Mouse (Mus musculus): ENCODE measurements around the gene Pck2. TPM values are rescaled to one million over a fixed set of nuclear protein-coding genes. Genes with fewer than 3 reads are reported as not detected.

Gene Pck2
- polyA plus RNA-seq, 1 experiment from 2014 or later: 20.4 TPM

DNA sequence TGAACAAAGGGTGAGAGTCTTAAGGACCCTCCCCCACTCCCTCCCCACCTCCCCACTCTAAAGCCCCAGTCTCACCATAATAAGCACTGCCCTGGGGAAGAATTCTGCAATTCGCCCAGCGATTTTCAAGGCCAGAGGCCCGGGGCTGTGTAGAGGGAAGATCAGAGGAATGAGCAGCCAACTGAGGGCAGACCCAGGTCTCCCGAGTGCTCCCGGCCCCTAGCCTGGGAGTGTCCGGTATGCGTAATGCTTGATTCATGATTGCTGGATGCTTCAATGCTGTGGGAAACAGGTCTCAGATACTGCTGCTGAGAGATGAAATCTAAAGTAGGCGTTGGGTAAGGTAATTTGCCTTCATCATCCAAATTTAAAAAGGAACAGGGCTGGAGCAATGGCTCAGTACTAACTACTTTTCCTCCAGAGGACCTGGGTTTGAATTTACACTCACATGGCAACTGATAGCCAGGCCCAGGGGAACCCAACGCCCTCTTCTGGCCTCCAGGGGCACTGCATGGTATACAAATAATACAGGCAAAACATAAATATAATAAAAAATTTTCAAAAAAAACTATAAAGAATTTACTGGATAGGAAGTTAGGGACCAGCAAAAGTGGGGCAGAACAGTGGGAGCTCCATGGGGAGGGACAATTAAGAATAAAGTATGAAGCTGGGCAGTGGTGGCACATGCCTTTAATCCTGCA lies 42.1 kb downstream of the Pck2 start:
- WGBS: 78% methylated on average over 9 of the region's 9 CpGs
- Histone ChIP-seq H3K27ac (replicated peaks; ENCODE audit: low read depth, low read length) (no peak overlapping the region), H3K9me3 (ENCODE audit: control insufficient read depth, low read length) (no peaks in the 10 kb centered on the region), H3K27me3 (ENCODE audit: control insufficient read depth, insufficient read depth, low read length) (no peaks in the 10 kb centered on the region), H3K36me3 (ENCODE audit: control insufficient read depth, insufficient read depth, low read length) (peaks cover 3% of the 10 kb centered on the region; the same call in 1 of the 2 replicates), H3K4me2 (ENCODE audit: low read depth, severe bottlenecking) (no peak overlapping the region), H3K4me1 (ENCODE audit: control insufficient read depth, insufficient read depth, low read length) (peaks cover 9% of the 10 kb centered on the region; the same call in 1 of the 2 replicates), H3K9ac (ENCODE audit: low read length) (no peak overlapping the region), H3K4me3 (ENCODE audit: low read depth, low read length) (no peak overlapping the region)
- ATAC-seq (ENCODE audit: insufficient number of reproducible peaks, low FRiP score, low TSS enrichment, low read depth) (no peak), DNase-seq (ENCODE audit: low spot score) (no peak)

DNA sequence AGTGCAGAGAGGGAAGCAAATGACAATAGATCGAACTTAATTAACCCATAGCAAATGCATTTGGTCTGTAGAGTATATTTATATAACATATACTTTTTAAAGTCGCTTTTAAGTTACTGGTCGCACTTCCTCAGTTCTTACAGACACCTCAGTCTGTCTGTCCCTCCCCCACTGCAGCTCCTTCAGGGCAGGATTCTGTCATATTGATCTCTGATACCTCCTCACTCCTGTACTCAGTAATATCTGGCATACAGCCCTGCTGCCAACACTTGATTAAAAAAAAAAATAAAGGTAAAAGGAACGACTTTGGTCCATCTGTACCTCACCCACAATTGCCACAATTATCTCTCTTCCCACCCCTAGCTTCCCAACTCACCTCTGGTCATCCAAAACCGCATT lies 44.2 kb downstream of the Pck2 start:
- Histone ChIP-seq H3K4me3 (ENCODE audit: low read depth, low read length) (peak overlapping the region; percentile 46), H3K9me3 (ENCODE audit: control insufficient read depth, low read length) (no peaks in the 10 kb centered on the region), H3K4me1 (ENCODE audit: control insufficient read depth, insufficient read depth, low read length) (no peaks in the 10 kb centered on the region), H3K27ac (replicated peaks; ENCODE audit: low read depth, low read length) (no peak overlapping the region), H3K36me3 (ENCODE audit: control insufficient read depth, insufficient read depth, low read length) (peaks cover 3% of the 10 kb centered on the region; the same call in 1 of the 2 replicates), H3K4me2 (ENCODE audit: low read depth, severe bottlenecking) (peak overlapping the region; percentile 87), H3K9ac (ENCODE audit: low read length) (no peak overlapping the region; the same call in 1 of the 2 replicates), H3K27me3 (ENCODE audit: control insufficient read depth, insufficient read depth, low read length) (no peaks in the 10 kb centered on the region)
- WGBS: 43% methylated on average over 5 of the region's 5 CpGs
- ATAC-seq (ENCODE audit: insufficient number of reproducible peaks, low FRiP score, low TSS enrichment, low read depth) (no peak), DNase-seq (ENCODE audit: low spot score) (no peak)

GRCm38 (mm10) chr14:55584702-55585565 lies 44.9 kb downstream of the Pck2 start, which contains the start of gene Emc9:
Gene Emc9 (minus strand): TSS chr14:55585302.
- Histone ChIP-seq H3K27me3 (ENCODE audit: control insufficient read depth, insufficient read depth, low read length) (no peaks in the 10 kb centered on the region), H3K9ac (ENCODE audit: low read length) (peak within 1 kb of the TSS; percentile 49), H3K27ac (replicated peaks; ENCODE audit: low read depth, low read length) (no peak within 1 kb of the TSS), H3K36me3 (ENCODE audit: control insufficient read depth, insufficient read depth, low read length) (peaks cover 3% of the 10 kb centered on the region; the same call in 1 of the 2 replicates), H3K4me3 (ENCODE audit: low read depth, low read length) (peak within 1 kb of the TSS; percentile 46), H3K4me2 (ENCODE audit: low read depth, severe bottlenecking) (peak within 1 kb of the TSS; percentile 87), H3K4me1 (ENCODE audit: control insufficient read depth, insufficient read depth, low read length) (no peaks in the 10 kb centered on the region), H3K9me3 (ENCODE audit: control insufficient read depth, low read length) (no peaks in the 10 kb centered on the region)
- peak; percentile 61; the same call in 1 of the 2 replicates for ATAC-seq (ENCODE audit: insufficient number of reproducible peaks, low FRiP score, low TSS enrichment, low read depth)
- DNase-seq (ENCODE audit: low spot score): peak; percentile 63
- WGBS: under 1% methylated on average over 43 of the region's 43 CpGs

GRCm38 (mm10) chr14:55585566-55585960 lies 45.5 kb downstream of the Pck2 start:
- no peak overlapping the region for H3K27ac ChIP-seq (replicated peaks; ENCODE audit: low read depth, low read length)

DNA sequence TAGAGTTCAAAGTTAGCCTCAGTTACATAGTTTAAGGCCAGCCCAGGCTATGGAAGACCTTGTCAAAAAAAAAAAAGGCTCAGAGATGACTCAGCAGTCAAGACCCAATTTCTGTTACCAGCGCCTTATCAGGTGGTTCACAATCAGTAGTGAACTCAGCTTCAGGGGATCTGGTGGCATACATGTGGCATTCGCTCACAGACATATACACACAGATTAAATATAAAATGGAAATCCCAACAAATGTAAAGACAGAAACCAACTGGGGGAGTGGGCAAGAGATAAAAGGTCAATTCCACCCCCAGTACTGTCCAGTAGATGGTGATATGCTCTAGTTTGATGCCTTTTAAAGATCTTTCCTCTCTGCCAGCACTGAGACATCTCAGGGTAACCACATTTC lies 46.1 kb downstream of the Pck2 start:
- no peak overlapping the region for H3K4me2 ChIP-seq (ENCODE audit: low read depth, severe bottlenecking)
- H3K36me3 ChIP-seq (ENCODE audit: control insufficient read depth, insufficient read depth, low read length): peaks cover 3% of the 10 kb centered on the region; the same call in 1 of the 2 replicates
- 90% methylated on average over 2 of the region's 2 CpGs for WGBS
- no peak overlapping the region for H3K27ac ChIP-seq (replicated peaks; ENCODE audit: low read depth, low read length)
- no peaks in the 10 kb centered on the region for H3K4me1 ChIP-seq (ENCODE audit: control insufficient read depth, insufficient read depth, low read length)
- H3K4me3 ChIP-seq (ENCODE audit: low read depth, low read length): no peak overlapping the region
- no peaks in the 10 kb centered on the region for H3K27me3 ChIP-seq (ENCODE audit: control insufficient read depth, insufficient read depth, low read length)
- no peak overlapping the region for H3K9ac ChIP-seq (ENCODE audit: low read length)
- H3K9me3 ChIP-seq (ENCODE audit: control insufficient read depth, low read length): no peaks in the 10 kb centered on the region
- DNase-seq (ENCODE audit: low spot score) (no peak), ATAC-seq (ENCODE audit: insufficient number of reproducible peaks, low FRiP score, low TSS enrichment, low read depth) (no peak)

More at GRCm38 (mm10) chr14:55585566-55585960, 45.5 kb downstream of the Pck2 start:
- DNase-seq (ENCODE audit: low spot score) (no peak), ATAC-seq (ENCODE audit: insufficient number of reproducible peaks, low FRiP score, low TSS enrichment, low read depth) (no peak)
- Histone ChIP-seq H3K4me2 (ENCODE audit: low read depth, severe bottlenecking) (no peak overlapping the region; the same call in 1 of the 2 replicates), H3K9me3 (ENCODE audit: control insufficient read depth, low read length) (no peaks in the 10 kb centered on the region), H3K4me3 (ENCODE audit: low read depth, low read length) (no peak overlapping the region), H3K9ac (ENCODE audit: low read length) (no peak overlapping the region), H3K4me1 (ENCODE audit: control insufficient read depth, insufficient read depth, low read length) (no peaks in the 10 kb centered on the region), H3K27me3 (ENCODE audit: control insufficient read depth, insufficient read depth, low read length) (no peaks in the 10 kb centered on the region), H3K36me3 (ENCODE audit: control insufficient read depth, insufficient read depth, low read length) (peaks cover 3% of the 10 kb centered on the region; the same call in 1 of the 2 replicates)
- WGBS: 49% methylated on average over 6 of the region's 6 CpGs

DNA sequence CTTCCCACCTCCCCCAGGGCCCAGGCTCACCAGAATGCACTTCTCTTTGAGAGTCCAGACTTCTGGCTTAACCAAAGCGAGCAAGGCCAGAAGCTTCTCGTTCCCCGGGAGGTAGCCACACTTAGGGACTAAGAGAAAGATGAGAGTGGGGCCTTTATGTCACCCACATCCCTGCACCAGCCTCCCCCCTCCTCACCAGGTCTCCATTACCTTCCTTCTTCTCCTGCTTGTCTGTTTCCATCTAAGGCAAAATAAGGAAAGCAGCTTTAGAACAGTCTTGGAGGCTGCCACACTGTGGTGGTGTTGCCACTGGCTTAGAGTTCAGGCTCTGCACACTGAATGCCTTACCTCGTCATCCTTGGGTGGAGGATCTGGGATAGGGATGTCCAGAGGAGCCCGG lies 49.2 kb downstream of the Pck2 start:
- Histone ChIP-seq H3K4me1 (ENCODE audit: control insufficient read depth, insufficient read depth, low read length) (peaks cover 6% of the 10 kb centered on the region; the same call in 1 of the 2 replicates), H3K4me2 (ENCODE audit: low read depth, severe bottlenecking) (no peak overlapping the region), H3K9ac (ENCODE audit: low read length) (no peak overlapping the region), H3K27me3 (ENCODE audit: control insufficient read depth, insufficient read depth, low read length) (no peaks in the 10 kb centered on the region), H3K36me3 (ENCODE audit: control insufficient read depth, insufficient read depth, low read length) (peaks cover 2% of the 10 kb centered on the region; the same call in 1 of the 2 replicates), H3K4me3 (ENCODE audit: low read depth, low read length) (no peak overlapping the region), H3K9me3 (ENCODE audit: control insufficient read depth, low read length) (no peaks in the 10 kb centered on the region), H3K27ac (replicated peaks; ENCODE audit: low read depth, low read length) (no peak overlapping the region)
- 90% methylated on average over 5 of the region's 5 CpGs for WGBS
- DNase-seq (ENCODE audit: low spot score) (no peak), ATAC-seq (ENCODE audit: insufficient number of reproducible peaks, low FRiP score, low TSS enrichment, low read depth) (no peak)

GRCm38 (mm10) chr14:55589771-55590448 lies 49.8 kb downstream of the Pck2 start:
- H3K9me3 ChIP-seq (ENCODE audit: control insufficient read depth, low read length): no peaks in the 10 kb centered on the region
- ATAC-seq (ENCODE audit: insufficient number of reproducible peaks, low FRiP score, low TSS enrichment, low read depth) (no peak), DNase-seq (ENCODE audit: low spot score) (no peak)
- H3K4me2 ChIP-seq (ENCODE audit: low read depth, severe bottlenecking): peak overlapping the region; percentile 92
- H3K36me3 ChIP-seq (ENCODE audit: control insufficient read depth, insufficient read depth, low read length): peaks cover 2% of the 10 kb centered on the region; the same call in 1 of the 2 replicates
- peak overlapping the region; percentile 97 for H3K4me3 ChIP-seq (ENCODE audit: low read depth, low read length)
- H3K27ac ChIP-seq (replicated peaks; ENCODE audit: low read depth, low read length): no peak overlapping the region
- no peaks in the 10 kb centered on the region for H3K27me3 ChIP-seq (ENCODE audit: control insufficient read depth, insufficient read depth, low read length)
- 88% methylated on average over 11 of the region's 11 CpGs for WGBS
- H3K9ac ChIP-seq (ENCODE audit: low read length): peak overlapping the region; percentile 28
- H3K4me1 ChIP-seq (ENCODE audit: control insufficient read depth, insufficient read depth, low read length): peaks cover 6% of the 10 kb centered on the region; the same call in 1 of the 2 replicates
